Mouse (Mus musculus): ENCODE measurements around the gene Myl3. TPM values are rescaled to one million over a fixed set of nuclear protein-coding genes. Genes with fewer than 3 reads are reported as not detected.

Gene Myl3
- total and polyA plus RNA-seq, 3 experiments = not detected

DNA sequence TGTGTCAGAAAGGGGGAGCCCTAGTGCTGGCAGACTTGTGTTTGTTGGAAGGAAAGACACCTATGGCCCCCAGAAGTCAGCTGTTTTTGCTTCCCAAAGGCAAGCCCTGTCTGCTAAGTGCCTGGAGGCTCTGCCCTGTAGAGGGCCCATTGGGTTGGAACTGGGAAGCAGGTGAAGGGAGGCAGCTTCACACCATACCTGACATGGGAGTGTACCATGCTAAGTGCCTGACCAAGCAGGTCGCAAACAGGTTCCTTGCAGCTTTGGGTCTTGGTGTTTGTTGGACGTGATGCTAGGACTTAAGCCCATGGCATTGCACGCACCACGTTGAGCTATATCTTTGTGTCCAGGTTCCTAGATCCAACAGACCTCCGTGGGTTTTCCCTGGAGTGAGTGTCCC is 45.2 kb upstream of the Myl3 start:
- Histone ChIP-seq H3K4me1 (ENCODE audit: control insufficient read depth in 1 of 2, insufficient read depth in 2 of 2) (no peaks in the 10 kb centered on the region), H3K79me2 (replicated peaks; ENCODE audit: control insufficient read depth, extremely low read depth, insufficient read depth, poor library complexity, severe bottlenecking) (no peaks in the 10 kb centered on the region), H3K4me2 (ENCODE audit: insufficient read depth, low read depth, poor library complexity, severe bottlenecking) (no peak overlapping the region), H3K36me3 (replicated peaks in 1 of 2; ENCODE audit: control insufficient read depth in 1 of 2, insufficient read depth in 1 of 2, low read length in 1 of 2) (peaks cover 28 to 86% of the 10 kb centered on the region in 2 experiments), H3K27me3 (replicated peaks) (no peaks in the 10 kb centered on the region), H3K9ac (ENCODE audit: insufficient read depth, low read depth) (no peak overlapping the region), H3K9me3 (replicated peaks; ENCODE audit: low read length) (no peaks in the 10 kb centered on the region), H3K4me3 (replicated peaks in 1 of 3; ENCODE audit: low read depth in 2 of 3, low read length in 2 of 3, poor library complexity in 1 of 3) (no peak overlapping the region), H3K27ac (ENCODE audit: insufficient read depth, low read depth) (no peak overlapping the region)
- in situ Hi-C loops (cut with MboI; ENCODE audit: low pct_ligation_motif_present, low pct_unique_long_range_greater_than_20kb, low sequenced_read_pairs) = no loop called here
- DNase-seq (ENCODE audit: extremely low read depth) = no peak
- TF ChIP-seq MXI1 (IDR thresholded peaks at IDR 0.05; ENCODE audit: low read depth, low read length) (no peak), KAT2A (IDR thresholded peaks at IDR 0.05; ENCODE audit: insufficient replicate concordance, low read length) (no peak), POLR2AphosphoS2 (IDR thresholded peaks at IDR 0.05; ENCODE audit: low read depth, low read length) (no peak), SIN3A (IDR thresholded peaks at IDR 0.05; ENCODE audit: low read length) (no peak), NRF1 (IDR thresholded peaks at IDR 0.05; ENCODE audit: low read depth, low read length) (no peak), ZKSCAN1 (IDR thresholded peaks at IDR 0.05; ENCODE audit: borderline replicate concordance, low read depth, low read length) (no peak), GABPA (IDR thresholded peaks at IDR 0.05; ENCODE audit: insufficient replicate concordance, low read depth, low read length) (no peak), USF2 (conservative IDR thresholded peaks at IDR 0.05; ENCODE audit: low read depth, low read length) (no peak), TBP (conservative IDR thresholded peaks at IDR 0.05; ENCODE audit: low read depth, low read length) (no peak), E2F4 (IDR thresholded peaks at IDR 0.05; ENCODE audit: insufficient replicate concordance, low read depth, low read length) (no peak), PAX5 (IDR thresholded peaks at IDR 0.05; ENCODE audit: low read length) (no peak), RAD21 (IDR thresholded peaks at IDR 0.05; ENCODE audit: low read depth, low read length) (no peak), MAX (IDR thresholded peaks at IDR 0.05; ENCODE audit: low read length) (no peak), ETS1 (conservative IDR thresholded peaks at IDR 0.05; ENCODE audit: low read depth, low read length) (no peak), MYC (IDR thresholded peaks at IDR 0.05; ENCODE audit: low read depth, low read length) (no peak), ZMIZ1 (IDR thresholded peaks at IDR 0.05; ENCODE audit: low read depth, low read length) (no peak), CHD2 (IDR thresholded peaks at IDR 0.05; ENCODE audit: low read length) (no peak), EP300 (IDR thresholded peaks at IDR 0.05; ENCODE audit: low read length) (no peak), IRF4 (IDR thresholded peaks at IDR 0.05; ENCODE audit: low read depth, low read length) (no peak)
- dilution Hi-C loops (cut with MboI; ENCODE audit: extremely low pct_ligation_motif_present, extremely low pct_unique_long_range_greater_than_20kb, low sequenced_read_pairs) = no loop called here

GRCm38 (mm10) chr9:110697465-110697864 is 44.2 kb upstream of the Myl3 start:
- dilution Hi-C loops (cut with MboI; ENCODE audit: extremely low pct_ligation_motif_present, extremely low pct_unique_long_range_greater_than_20kb, low sequenced_read_pairs) = no loop called here
- Histone ChIP-seq H3K79me2 (replicated peaks; ENCODE audit: control insufficient read depth, extremely low read depth, insufficient read depth, poor library complexity, severe bottlenecking) (no peaks in the 10 kb centered on the region), H3K36me3 (replicated peaks in 1 of 2; ENCODE audit: control insufficient read depth in 1 of 2, insufficient read depth in 1 of 2, low read length in 1 of 2) (peaks cover 29 to 83% of the 10 kb centered on the region in 2 experiments)

More at GRCm38 (mm10) chr9:110697465-110697864, 44.2 kb upstream of the Myl3 start:
- Histone ChIP-seq H3K9ac (ENCODE audit: insufficient read depth, low read depth) (no peak overlapping the region), H3K4me3 (replicated peaks in 1 of 3; ENCODE audit: low read depth in 2 of 3, low read length in 2 of 3, poor library complexity in 1 of 3) (no peak overlapping the region), H3K4me2 (ENCODE audit: insufficient read depth, low read depth, poor library complexity, severe bottlenecking) (no peak overlapping the region), H3K27ac (ENCODE audit: insufficient read depth, low read depth) (no peak overlapping the region), H3K9me3 (replicated peaks; ENCODE audit: low read length) (no peaks in the 10 kb centered on the region), H3K4me1 (ENCODE audit: control insufficient read depth in 1 of 2, insufficient read depth in 2 of 2) (no peaks in the 10 kb centered on the region), H3K27me3 (replicated peaks) (no peaks in the 10 kb centered on the region)
- DNase-seq (ENCODE audit: extremely low read depth) = no peak
- TF ChIP-seq ZC3H11A (IDR thresholded peaks at IDR 0.05; ENCODE audit: low read depth, low read length) = no peak
- TF ChIP-seq KAT2A (IDR thresholded peaks at IDR 0.05; ENCODE audit: insufficient replicate concordance, low read length) = no peak
- TF ChIP-seq USF1 (IDR thresholded peaks at IDR 0.05; ENCODE audit: low read depth, low read length) = no peak
- TF ChIP-seq JUND (conservative IDR thresholded peaks at IDR 0.05; ENCODE audit: low read depth, low read length) = no peak
- TF ChIP-seq ZKSCAN1 (IDR thresholded peaks at IDR 0.05; ENCODE audit: borderline replicate concordance, low read depth, low read length) = no peak
- TF ChIP-seq UBTF (IDR thresholded peaks at IDR 0.05; ENCODE audit: low read depth, low read length) = no peak
- no peak for TF ChIP-seq SMC3 (IDR thresholded peaks at IDR 0.05; ENCODE audit: low read depth, low read length)
- no peak for TF ChIP-seq CTCF (conservative IDR thresholded peaks at IDR 0.05 in 1 of 2, IDR thresholded peaks at IDR 0.05 in 1 of 2; ENCODE audit: low read depth in 2 of 2, low read length in 2 of 2)
- no peak for TF ChIP-seq IRF4 (IDR thresholded peaks at IDR 0.05; ENCODE audit: low read depth, low read length)
- no peak for TF ChIP-seq RCOR1 (conservative IDR thresholded peaks at IDR 0.05; ENCODE audit: low read depth, low read length)
- TF ChIP-seq ELF1 (IDR thresholded peaks at IDR 0.05; ENCODE audit: low read depth, low read length) = no peak
- TF ChIP-seq POLR2AphosphoS2 (IDR thresholded peaks at IDR 0.05; ENCODE audit: low read depth, low read length) = no peak
- TF ChIP-seq SIN3A (IDR thresholded peaks at IDR 0.05; ENCODE audit: low read length) = no peak
- TF ChIP-seq USF2 (conservative IDR thresholded peaks at IDR 0.05; ENCODE audit: low read depth, low read length) = no peak
- no peak for TF ChIP-seq POLR2A (IDR thresholded peaks at IDR 0.05; ENCODE audit: low read depth, low read length)
- TF ChIP-seq MAZ (IDR thresholded peaks at IDR 0.05; ENCODE audit: low read depth, low read length) = no peak
- no peak for TF ChIP-seq NELFE (IDR thresholded peaks at IDR 0.05; ENCODE audit: low read depth, low read length)
- in situ Hi-C loops (cut with MboI; ENCODE audit: low pct_ligation_motif_present, low pct_unique_long_range_greater_than_20kb, low sequenced_read_pairs) = no loop called here
